Mouse (Mus musculus): ENCODE results near the gene Eln. TPM values are rescaled to one million over a fixed set of nuclear protein-coding genes. Genes with fewer than 3 reads are reported as not detected.
A peak's percentile ranks its signal among the peaks of the same experiment; 100 is the strongest.

Gene Eln
- polyA plus RNA-seq (2014; fragmentation: Nextera tagmentation; extraction: Ambion mirVana): 4.4 and 4.6 TPM in 2 replicates

DNA sequence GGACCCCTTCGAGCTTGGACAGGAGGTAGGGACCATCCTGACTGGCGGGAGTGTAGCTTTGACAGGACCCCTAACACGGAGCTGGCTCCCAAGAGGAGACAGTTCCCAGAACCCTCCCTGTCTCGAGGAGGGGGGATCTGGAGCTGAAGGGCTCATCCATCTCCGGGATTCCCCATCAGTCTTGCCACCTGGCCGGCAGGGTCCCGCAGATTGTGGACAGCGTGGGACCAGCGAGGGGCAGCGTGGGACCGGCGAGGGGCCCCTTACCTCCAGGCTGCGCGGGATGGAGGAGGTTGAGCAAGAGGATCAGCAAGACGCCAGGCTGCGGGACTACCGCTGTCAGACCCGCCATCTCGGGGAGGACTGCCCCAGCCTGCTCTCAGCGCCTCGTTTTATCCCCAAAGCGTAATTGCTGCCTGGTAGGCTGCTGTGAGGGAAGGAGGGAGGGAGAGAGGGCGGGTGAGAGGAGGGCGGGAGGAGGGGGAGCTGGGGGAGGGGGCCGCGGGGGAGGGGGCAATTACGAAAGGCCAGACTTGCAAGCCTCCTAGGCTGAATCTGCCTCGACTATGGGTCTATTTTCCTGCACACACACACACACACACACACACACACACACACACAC lies at the start of gene Eln:
Gene Eln (minus strand): TSS at position 434 of the 622 bp plus-strand sequence.
- DNase-seq (ENCODE audit: low spot score): peak; percentile 63
- peak within 1 kb of the TSS; percentile 33 for H3K4me3 ChIP-seq (ENCODE audit: low read depth, low read length)
- H3K9me3 ChIP-seq (replicated peaks; ENCODE audit: control insufficient read depth, low read length): no peaks in the 10 kb centered on the region
- H3K4me1 ChIP-seq (ENCODE audit: control insufficient read depth, insufficient read depth, low read length): no peaks in the 10 kb centered on the region; the same call in none of the 2 replicates
- peak; percentile 55; the same call in 1 of the 2 replicates for ATAC-seq (replicated peaks; ENCODE audit: insufficient number of reproducible peaks, low FRiP score, low TSS enrichment, low read depth)
- H3K27ac ChIP-seq (replicated peaks; ENCODE audit: low read depth, low read length): peak within 1 kb of the TSS; percentile 13; the same call in 1 of the 2 replicates
- 2% methylated on average over 23 of the region's 28 CpGs for WGBS
- peak within 1 kb of the TSS; percentile 71 for H3K9ac ChIP-seq (replicated peaks; ENCODE audit: low read length)
- no peaks in the 10 kb centered on the region for H3K27me3 ChIP-seq (ENCODE audit: control insufficient read depth, insufficient read depth, low read length)
- H3K4me2 ChIP-seq (ENCODE audit: low read depth, low read length): peak within 1 kb of the TSS; percentile 77
- H3K36me3 ChIP-seq (replicated peaks; ENCODE audit: control insufficient read depth, insufficient read depth, low read depth, low read length): no peaks in the 10 kb centered on the region

DNA sequence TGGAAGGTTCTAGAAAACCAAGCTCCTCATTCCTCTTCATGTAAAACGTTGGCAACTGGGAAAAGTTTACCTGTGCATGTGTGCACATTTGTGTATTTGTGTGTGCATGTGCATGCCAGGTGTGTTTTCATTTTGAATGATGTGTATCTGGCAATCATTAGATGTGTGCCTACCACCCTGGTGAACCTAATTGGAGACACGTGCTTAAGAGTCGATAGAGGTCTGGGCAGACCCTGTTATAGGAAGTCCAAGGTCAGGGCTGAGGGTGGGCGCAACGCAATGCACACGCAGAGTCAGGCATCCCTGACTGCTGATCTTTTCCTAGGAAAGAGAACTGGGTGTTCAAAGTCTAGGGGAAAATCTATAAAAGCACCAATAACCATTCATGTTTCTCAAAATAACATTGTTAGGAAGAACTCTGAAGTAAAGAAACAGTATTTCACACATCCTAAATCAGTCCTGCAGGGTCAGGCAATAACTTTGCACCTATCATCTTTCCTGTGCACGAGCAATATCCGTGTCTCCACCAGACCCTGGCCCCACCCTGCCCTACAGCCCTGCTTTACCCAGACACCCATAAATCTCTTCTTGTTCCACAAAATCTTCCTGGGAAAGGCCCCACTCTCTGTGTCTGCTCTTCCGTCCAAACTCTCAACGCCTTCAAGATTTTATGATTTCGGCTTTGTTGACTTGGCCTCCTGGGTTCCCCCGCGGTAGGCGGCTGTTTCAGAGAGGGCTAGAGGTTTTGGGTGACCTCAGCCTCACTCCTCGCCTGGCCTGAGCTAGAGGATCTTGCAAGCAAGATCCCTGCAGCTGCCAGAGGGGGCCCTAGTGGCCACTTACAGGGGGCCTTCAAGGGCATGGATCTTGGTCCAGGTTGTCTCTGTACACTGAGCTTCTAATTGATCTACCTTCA lies 43.2 kb upstream of the Eln start:
- 65% methylated on average over 15 of the region's 15 CpGs for WGBS
- Histone ChIP-seq H3K9me3 (replicated peaks; ENCODE audit: control insufficient read depth, low read length) (no peaks in the 10 kb centered on the region), H3K4me3 (ENCODE audit: low read depth, low read length) (no peak overlapping the region), H3K4me1 (ENCODE audit: control insufficient read depth, insufficient read depth, low read length) (no peaks in the 10 kb centered on the region), H3K36me3 (replicated peaks; ENCODE audit: control insufficient read depth, insufficient read depth, low read depth, low read length) (no peaks in the 10 kb centered on the region), H3K4me2 (ENCODE audit: low read depth, low read length) (no peak overlapping the region), H3K27ac (replicated peaks; ENCODE audit: low read depth, low read length) (no peak overlapping the region), H3K27me3 (ENCODE audit: control insufficient read depth, insufficient read depth, low read length) (no peaks in the 10 kb centered on the region), H3K9ac (replicated peaks; ENCODE audit: low read length) (no peak overlapping the region)
- DNase-seq (ENCODE audit: low spot score) (peak; percentile 64), ATAC-seq (replicated peaks; ENCODE audit: insufficient number of reproducible peaks, low FRiP score, low TSS enrichment, low read depth) (no peak)

DNA sequence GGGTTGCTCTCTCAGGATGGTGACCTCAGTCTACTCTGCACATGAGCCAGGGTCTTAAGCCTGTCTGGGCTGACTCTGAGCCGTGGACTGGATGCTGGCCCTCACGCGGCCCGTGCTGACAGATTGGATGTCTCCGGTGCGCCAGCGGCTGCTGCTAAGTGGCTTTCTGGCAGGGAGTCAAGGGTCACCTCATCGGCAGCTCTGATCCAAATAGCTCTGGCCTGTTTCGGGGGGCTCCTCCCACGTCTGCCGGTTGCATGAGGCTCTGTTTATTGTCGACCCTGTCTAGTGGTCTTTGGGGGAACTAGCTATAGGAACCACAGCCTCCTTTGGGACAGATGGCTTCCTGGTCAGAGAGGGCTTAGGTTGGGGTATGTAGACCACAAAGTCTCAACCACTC lies 41.1 kb upstream of the Eln start:
- H3K4me1 ChIP-seq (ENCODE audit: control insufficient read depth, insufficient read depth, low read length): no peaks in the 10 kb centered on the region
- H3K27ac ChIP-seq (replicated peaks; ENCODE audit: low read depth, low read length): no peak overlapping the region
- ATAC-seq (replicated peaks; ENCODE audit: insufficient number of reproducible peaks, low FRiP score, low TSS enrichment, low read depth) (no peak; the same call in 1 of the 2 replicates), DNase-seq (ENCODE audit: low spot score) (peak; percentile 50)
- H3K4me3 ChIP-seq (ENCODE audit: low read depth, low read length): no peak overlapping the region
- no peak overlapping the region for H3K9ac ChIP-seq (replicated peaks; ENCODE audit: low read length)
- no peaks in the 10 kb centered on the region for H3K27me3 ChIP-seq (ENCODE audit: control insufficient read depth, insufficient read depth, low read length)
- H3K9me3 ChIP-seq (replicated peaks; ENCODE audit: control insufficient read depth, low read length): no peaks in the 10 kb centered on the region
- WGBS: 33% methylated on average over 12 of the region's 12 CpGs
- no peaks in the 10 kb centered on the region for H3K36me3 ChIP-seq (replicated peaks; ENCODE audit: control insufficient read depth, insufficient read depth, low read depth, low read length)
- H3K4me2 ChIP-seq (ENCODE audit: low read depth, low read length): no peak overlapping the region

DNA sequence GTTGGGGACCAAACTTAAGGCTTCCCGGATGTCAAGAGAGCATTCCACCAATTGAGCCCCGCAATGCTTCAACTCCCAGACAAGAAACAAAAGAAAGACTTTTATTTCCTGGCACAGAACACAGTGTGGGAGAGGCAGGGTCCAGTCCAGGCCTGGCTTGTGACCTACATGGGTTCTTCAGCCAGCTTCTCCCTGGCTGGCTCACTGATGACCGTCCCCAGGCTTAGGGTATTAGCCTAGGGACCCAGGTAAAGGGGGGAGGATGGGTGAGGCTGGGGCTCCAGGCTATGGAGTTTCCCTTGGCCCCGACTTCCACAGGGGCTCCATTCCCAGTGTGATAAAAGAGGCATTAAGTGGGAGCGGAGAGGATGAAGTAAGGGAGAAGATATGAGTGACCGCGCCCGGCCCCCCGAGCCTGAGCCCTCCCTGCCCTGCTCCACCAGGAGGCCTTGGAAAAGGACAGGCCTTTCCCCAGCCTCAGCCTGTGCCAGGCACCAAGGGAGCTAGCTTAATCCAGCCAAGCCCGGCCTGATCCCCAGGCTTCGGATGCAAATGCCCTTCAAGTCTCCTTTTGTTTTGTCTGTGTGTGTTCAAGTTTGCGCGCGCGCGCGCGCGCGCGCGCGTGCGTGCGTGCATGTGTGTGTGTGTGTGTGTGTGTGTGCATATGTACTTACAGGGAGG lies 38.7 kb upstream of the Eln start:
- H3K4me3 ChIP-seq (ENCODE audit: low read depth, low read length): no peak overlapping the region

DNA sequence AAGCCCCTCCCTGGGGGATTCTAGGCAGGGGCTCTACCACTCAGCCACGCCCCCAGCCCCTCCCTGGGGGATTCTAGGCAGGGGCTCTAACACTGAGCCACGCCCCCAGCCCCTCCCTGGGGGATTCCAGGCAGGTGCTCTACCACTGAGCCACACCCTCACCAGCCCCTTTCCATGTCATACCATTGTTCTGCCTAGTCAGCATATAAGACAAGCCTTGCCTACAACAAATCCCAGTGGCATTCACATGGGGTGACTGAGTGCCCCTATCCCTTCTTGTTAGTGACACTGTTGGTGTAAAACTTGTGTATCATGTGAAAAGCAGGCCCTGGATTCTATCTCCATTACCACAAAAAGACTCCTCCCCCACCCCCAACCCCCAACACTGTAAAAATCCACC lies 36.7 kb upstream of the Eln start:
- Histone ChIP-seq H3K36me3 (replicated peaks; ENCODE audit: control insufficient read depth, insufficient read depth, low read depth, low read length) (no peaks in the 10 kb centered on the region), H3K4me2 (ENCODE audit: low read depth, low read length) (no peak overlapping the region), H3K4me3 (ENCODE audit: low read depth, low read length) (no peak overlapping the region), H3K4me1 (ENCODE audit: control insufficient read depth, insufficient read depth, low read length) (no peaks in the 10 kb centered on the region), H3K27ac (replicated peaks; ENCODE audit: low read depth, low read length) (no peak overlapping the region), H3K9ac (replicated peaks; ENCODE audit: low read length) (no peak overlapping the region), H3K9me3 (replicated peaks; ENCODE audit: control insufficient read depth, low read length) (no peaks in the 10 kb centered on the region), H3K27me3 (ENCODE audit: control insufficient read depth, insufficient read depth, low read length) (no peaks in the 10 kb centered on the region)
- ATAC-seq (replicated peaks; ENCODE audit: insufficient number of reproducible peaks, low FRiP score, low TSS enrichment, low read depth): no peak
- WGBS: 68% methylated on average over 2 of the region's 2 CpGs
- DNase-seq (ENCODE audit: low spot score): no peak

More for the DNA sequence above, 38.7 kb upstream of the Eln start:
- Histone ChIP-seq H3K27me3 (ENCODE audit: control insufficient read depth, insufficient read depth, low read length) (no peaks in the 10 kb centered on the region), H3K27ac (replicated peaks; ENCODE audit: low read depth, low read length) (no peak overlapping the region), H3K9ac (replicated peaks; ENCODE audit: low read length) (peak overlapping the region; percentile 25; the same call in 1 of the 2 replicates), H3K36me3 (replicated peaks; ENCODE audit: control insufficient read depth, insufficient read depth, low read depth, low read length) (no peaks in the 10 kb centered on the region), H3K9me3 (replicated peaks; ENCODE audit: control insufficient read depth, low read length) (no peaks in the 10 kb centered on the region), H3K4me2 (ENCODE audit: low read depth, low read length) (no peak overlapping the region), H3K4me1 (ENCODE audit: control insufficient read depth, insufficient read depth, low read length) (no peaks in the 10 kb centered on the region)
- DNase-seq (ENCODE audit: low spot score): peak; percentile 30
- no peak for ATAC-seq (replicated peaks; ENCODE audit: insufficient number of reproducible peaks, low FRiP score, low TSS enrichment, low read depth)
- WGBS: 42% methylated on average over 25 of the region's 25 CpGs

DNA sequence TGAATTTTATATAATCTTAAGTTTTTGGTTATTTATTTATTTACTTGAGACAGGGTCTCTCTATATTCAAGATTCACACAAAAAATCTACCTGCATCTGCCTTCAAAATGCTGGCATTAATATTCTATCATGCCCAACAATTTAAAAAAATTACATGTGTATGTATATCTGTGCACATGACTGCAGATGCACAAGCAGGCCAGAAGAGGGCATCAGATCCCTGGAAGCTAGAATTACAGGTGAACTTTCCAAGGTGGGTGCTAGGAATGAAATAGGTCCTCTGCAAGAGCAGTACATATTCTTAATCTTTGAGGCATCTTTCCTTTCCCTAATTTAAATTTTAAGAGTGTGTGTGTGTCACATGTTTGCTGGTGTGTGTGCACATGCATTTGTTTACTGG lies 33.8 kb upstream of the Eln start:
- no peaks in the 10 kb centered on the region for H3K36me3 ChIP-seq (replicated peaks; ENCODE audit: control insufficient read depth, insufficient read depth, low read depth, low read length)
- DNase-seq (ENCODE audit: low spot score): no peak
- H3K4me3 ChIP-seq (ENCODE audit: low read depth, low read length): no peak overlapping the region
- no peaks in the 10 kb centered on the region for H3K4me1 ChIP-seq (ENCODE audit: control insufficient read depth, insufficient read depth, low read length)
- no peak overlapping the region for H3K9ac ChIP-seq (replicated peaks; ENCODE audit: low read length)
- ATAC-seq (replicated peaks; ENCODE audit: insufficient number of reproducible peaks, low FRiP score, low TSS enrichment, low read depth): no peak
- no peaks in the 10 kb centered on the region for H3K27me3 ChIP-seq (ENCODE audit: control insufficient read depth, insufficient read depth, low read length)
- H3K9me3 ChIP-seq (replicated peaks; ENCODE audit: control insufficient read depth, low read length): no peaks in the 10 kb centered on the region
- H3K27ac ChIP-seq (replicated peaks; ENCODE audit: low read depth, low read length): no peak overlapping the region
- no peak overlapping the region for H3K4me2 ChIP-seq (ENCODE audit: low read depth, low read length)

DNA sequence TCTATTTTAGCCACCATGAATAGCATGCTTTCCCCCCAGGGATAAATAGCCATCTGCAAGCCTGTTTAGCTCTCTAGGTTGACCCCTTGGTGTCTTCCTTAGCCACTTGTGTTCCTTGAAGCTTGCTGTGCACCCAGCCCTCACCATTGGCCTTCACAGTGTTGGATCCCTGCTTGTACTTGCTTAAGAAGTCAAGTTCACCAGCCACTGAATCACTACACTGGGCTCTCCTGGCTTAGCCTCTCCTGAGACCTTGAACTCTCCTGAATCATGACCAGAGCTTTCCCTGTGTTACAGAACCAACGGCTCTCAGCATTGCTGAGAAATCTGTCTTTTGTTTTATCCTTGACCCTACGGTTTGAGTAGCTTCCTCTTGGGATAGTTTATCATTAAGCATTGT lies 33.0 kb upstream of the Eln start:
- ATAC-seq (replicated peaks; ENCODE audit: insufficient number of reproducible peaks, low FRiP score, low TSS enrichment, low read depth): no peak
- H3K9me3 ChIP-seq (replicated peaks; ENCODE audit: control insufficient read depth, low read length): no peaks in the 10 kb centered on the region
- H3K9ac ChIP-seq (replicated peaks; ENCODE audit: low read length): no peak overlapping the region
- no peak for DNase-seq (ENCODE audit: low spot score)
- WGBS: 80% methylated on average over 2 of the region's 2 CpGs
- no peaks in the 10 kb centered on the region for H3K4me1 ChIP-seq (ENCODE audit: control insufficient read depth, insufficient read depth, low read length)
- H3K4me2 ChIP-seq (ENCODE audit: low read depth, low read length): no peak overlapping the region
- no peaks in the 10 kb centered on the region for H3K36me3 ChIP-seq (replicated peaks; ENCODE audit: control insufficient read depth, insufficient read depth, low read depth, low read length)
- H3K27me3 ChIP-seq (ENCODE audit: control insufficient read depth, insufficient read depth, low read length): no peaks in the 10 kb centered on the region
- H3K27ac ChIP-seq (replicated peaks; ENCODE audit: low read depth, low read length): no peak overlapping the region
- H3K4me3 ChIP-seq (ENCODE audit: low read depth, low read length): no peak overlapping the region
